Mouse (Mus musculus) monocyte, adult 5-6 weeks (primary cell): ENCODE data around the gene Lrrc41. TPM values are rescaled to one million over a fixed set of nuclear protein-coding genes. Genes with fewer than 3 reads are reported as not detected.
A peak's percentile ranks its signal among the peaks of the same experiment; 100 is the strongest.

ENCODE experiments used
- ATAC-seq: fragments of 153-309, 156-312 bp; replicated peaks from 2 replicates; pipeline ENCODE4 v1.8.0; 2017; ENCODE audit warnings: mild to moderate bottlenecking; ENCODE audit not compliant: low TSS enrichment, insufficient number of reproducible peaks, severe bottlenecking, poor library complexity, low FRiP score
- total RNA-seq: library from RNA; stranded (forward); fragments of 200-1000, 200-491, 200-594 nt; gene quantifications from 3 replicates; pipeline ENCODE4 v1.2.3, GENCODE M21; 2017

The Lrrc41 gene
- 5.2 to 13.2 TPM (median 8.6 TPM) in 3 replicates for total RNA-seq

DNA sequence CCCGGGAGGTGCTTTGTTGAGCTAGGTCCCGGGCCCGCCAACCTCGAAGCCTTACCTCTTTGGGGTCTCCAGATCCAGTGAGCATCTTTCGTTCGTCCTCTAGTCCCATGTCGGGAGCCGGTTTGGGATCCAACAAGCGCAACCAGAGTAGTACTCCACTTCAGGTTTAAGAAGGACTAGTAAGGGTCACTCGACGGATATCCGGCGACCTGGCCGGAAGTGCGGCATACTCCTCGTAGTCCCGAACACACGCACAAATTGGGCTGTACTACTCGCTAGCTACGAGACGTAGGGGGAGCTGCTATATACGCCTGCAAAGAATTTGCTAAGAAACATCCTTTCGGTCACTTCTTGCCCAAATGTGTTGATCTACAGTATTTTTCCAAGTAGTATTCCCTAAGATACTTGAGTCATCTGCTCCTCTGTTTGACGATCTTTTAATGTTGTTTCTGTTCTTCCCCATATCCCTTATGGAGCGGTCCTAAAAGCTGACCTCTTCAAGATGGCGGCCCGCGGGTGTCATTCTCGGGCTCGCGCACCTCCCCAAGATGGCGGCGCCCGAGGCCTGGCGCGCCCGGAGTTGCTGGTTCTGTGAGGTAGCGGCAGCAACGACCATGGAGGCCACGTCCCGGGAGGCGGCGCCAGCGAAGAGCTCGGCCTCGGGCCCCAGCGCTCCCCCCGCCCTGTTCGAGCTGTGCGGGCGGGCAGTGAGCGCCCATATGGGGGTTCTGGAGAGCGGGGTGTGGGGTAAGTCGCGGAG is at the start of gene Lrrc41, which contains the start of gene Uqcrh:
Gene Lrrc41, plus strand, starts transcription at position 409 of the 760 bp plus-strand sequence.
Gene Uqcrh, minus strand, starts transcription at position 211 of the 760 bp plus-strand sequence.
- ATAC-seq, result peak; percentile 90

DNA sequence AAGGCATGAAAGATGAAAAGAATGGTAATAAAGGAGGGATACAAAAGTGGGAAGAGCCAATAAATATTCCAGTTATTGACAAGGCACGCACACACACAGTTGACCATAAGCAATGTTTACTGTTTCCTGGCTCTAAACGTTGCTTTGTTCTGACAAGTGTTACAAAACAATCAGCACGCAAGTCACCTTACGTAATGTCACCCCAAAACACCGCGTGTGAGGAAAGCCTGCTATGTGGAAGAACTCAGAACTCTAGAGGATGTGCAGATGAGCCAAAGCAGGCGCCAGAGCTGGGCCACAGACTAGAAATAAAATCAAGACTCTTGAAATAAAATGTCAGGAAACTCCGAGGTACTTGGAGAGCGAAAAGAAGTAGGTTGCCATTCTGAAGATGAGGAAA is 42.2 kb upstream of the Lrrc41 start:
- ATAC-seq, result no peak

- no peak for ATAC-seq
Observed at GRCm38 (mm10) chr4:116033374-116033773, 41.7 kb upstream of the Lrrc41 start.

- ATAC-seq, result no peak
Observed at GRCm38 (mm10) chr4:116040466-116040865, 34.6 kb upstream of the Lrrc41 start.

DNA sequence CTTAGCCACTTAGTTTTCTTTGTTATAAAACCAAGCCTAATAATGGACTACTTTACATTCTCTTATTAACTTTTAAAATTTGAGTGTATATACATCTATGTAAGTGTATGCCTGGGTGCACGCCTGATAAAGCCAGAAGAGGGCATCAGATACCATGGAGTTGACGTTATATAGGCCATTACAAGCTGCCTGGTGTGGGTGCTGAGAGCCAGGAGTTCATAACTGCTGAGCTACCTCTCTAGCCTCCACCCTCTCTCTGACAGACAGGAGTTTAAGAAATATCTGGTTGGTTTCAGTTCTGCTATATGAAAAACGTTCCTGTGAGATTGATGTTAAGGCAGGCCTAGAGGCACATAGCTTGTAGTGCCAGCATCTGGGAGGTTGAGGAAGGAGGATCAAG is 32.9 kb upstream of the Lrrc41 start:
- peak; percentile 63 for ATAC-seq

DNA sequence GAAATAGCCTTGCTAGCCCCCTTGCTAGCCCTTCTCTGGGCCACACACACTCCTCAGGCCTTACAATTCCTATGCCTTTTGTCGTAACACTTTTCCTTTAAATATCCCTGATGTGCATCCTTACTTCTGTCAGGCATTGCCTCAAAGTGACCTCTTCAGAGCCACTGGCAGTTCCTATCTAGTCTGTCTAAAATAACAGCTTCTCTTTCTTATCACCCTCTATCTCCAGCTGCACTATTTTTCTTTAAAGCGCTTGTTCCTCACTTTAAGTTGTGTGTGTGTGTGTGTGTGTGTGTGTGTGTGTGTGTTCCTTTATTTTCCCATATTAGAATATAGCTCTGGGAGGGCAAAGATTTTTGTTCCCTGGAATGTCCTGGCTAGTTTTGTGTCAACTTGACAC is 28.5 kb upstream of the Lrrc41 start:
- no peak for ATAC-seq

GRCm38 (mm10) chr4:116047681-116048080 is 27.4 kb upstream of the Lrrc41 start:
- no peak for ATAC-seq

- no peak for ATAC-seq
Observed at GRCm38 (mm10) chr4:116048130-116048920, 26.7 kb upstream of the Lrrc41 start.

DNA sequence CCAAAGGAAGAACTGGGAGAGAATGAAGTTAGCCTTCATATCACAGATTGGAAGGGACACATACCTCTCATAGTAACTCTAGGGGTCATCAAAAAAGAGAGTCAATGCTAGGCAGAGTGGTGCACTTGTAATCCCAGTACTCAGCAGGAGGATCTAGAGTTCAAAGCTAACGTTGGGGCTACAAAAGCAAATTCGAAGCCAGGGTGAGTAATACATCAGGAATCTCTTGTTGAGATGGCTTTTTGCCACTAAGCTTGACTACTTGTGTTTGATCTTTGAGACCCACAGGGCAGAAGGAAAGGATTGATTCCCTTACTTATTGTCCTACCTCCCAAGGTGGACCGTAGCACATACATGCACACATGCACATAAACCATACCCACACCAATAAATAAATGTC is 25.9 kb upstream of the Lrrc41 start:
- no peak for ATAC-seq

DNA sequence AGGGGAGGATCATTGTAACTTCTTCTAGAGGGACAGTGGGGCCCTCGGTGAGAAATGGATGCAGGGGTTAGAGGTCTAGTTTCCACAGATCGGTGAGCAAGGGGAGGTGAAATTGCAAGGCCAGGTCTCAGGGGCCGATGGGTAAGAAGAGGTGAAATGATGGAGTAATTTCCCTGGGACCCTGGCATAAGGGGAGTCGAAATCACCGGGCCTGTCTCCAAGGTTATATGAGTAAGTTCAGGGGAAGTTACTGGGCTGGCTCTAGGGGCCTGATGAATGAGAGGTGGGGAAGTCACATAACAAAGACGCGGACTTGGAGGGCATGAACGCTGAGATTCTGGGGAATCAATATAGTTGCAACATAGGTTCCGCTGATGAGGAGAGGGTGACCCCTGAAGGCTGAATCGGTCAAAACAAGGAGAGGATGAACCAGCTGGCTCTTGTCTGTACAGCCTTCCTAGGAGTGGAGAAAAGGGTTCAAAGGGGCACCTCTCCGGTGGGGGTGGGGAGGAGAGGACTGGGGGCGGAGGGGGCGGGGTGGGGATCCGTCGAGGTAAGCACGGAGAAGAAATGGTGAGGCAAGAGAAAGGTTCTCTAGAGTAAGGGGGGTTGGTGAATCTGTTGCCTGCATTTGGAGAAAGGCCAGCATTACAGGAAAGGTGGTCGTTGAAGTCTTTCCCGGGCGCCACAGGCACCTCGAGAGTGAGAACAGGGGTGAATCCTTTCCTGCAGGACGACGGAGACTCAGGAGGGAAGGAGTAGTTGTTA is 22.4 kb upstream of the Lrrc41 start:
- ATAC-seq, result 0 out of 2 replicates have a peak, but pooled peaks have one; percentile 4

DNA sequence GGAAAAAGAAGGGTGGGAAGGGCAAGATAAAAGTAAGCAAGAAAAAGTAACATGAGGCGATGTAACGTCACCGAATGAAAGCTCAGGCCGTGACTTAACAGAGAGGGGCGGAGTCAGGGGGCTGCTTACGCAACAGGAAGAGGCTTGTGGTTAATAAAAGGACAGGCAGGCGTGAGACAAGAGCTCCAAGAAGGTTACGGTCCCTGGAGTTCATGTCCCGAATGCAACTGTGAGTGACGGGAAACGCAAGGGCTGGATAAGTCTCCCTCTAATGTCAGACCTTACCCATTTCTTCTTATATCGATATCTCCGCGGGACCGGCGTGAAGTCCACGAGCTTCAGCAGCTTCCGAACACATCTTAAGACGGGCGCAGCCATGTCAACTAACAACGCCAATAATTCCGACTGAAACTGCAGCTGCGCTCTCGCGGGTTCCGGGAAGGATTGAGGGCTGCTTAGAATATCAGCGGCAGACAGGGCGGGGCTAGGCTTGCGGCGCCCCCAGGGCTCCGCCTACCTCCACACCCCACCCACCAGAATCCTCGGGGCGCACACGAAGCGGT is 21.6 kb upstream of the Lrrc41 start, which contains the start of gene Nsun4:
Gene Nsun4, minus strand, starts transcription at position 478 of the 563 bp plus-strand sequence.
- peak; percentile 88 for ATAC-seq

DNA sequence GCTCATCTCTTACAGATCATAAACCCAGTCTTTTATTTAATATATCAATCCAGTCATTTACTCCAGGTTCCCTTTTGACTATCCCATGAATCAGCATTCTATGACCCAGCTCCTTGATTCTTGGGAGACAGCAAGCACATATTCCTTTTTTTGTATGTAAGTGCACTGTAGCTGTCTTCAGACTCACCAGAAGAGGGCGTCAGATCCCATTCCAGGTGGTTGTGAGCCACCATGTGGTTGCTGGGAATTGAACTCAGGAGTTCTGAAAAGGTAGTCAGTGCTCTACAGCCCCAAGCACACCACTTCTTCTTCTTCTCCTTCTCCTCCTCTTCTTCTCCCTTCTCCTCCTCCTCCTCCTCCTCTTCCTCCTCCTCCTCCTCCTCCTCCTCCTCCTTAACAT is 17.5 kb upstream of the Lrrc41 start:
- no peak for ATAC-seq

DNA sequence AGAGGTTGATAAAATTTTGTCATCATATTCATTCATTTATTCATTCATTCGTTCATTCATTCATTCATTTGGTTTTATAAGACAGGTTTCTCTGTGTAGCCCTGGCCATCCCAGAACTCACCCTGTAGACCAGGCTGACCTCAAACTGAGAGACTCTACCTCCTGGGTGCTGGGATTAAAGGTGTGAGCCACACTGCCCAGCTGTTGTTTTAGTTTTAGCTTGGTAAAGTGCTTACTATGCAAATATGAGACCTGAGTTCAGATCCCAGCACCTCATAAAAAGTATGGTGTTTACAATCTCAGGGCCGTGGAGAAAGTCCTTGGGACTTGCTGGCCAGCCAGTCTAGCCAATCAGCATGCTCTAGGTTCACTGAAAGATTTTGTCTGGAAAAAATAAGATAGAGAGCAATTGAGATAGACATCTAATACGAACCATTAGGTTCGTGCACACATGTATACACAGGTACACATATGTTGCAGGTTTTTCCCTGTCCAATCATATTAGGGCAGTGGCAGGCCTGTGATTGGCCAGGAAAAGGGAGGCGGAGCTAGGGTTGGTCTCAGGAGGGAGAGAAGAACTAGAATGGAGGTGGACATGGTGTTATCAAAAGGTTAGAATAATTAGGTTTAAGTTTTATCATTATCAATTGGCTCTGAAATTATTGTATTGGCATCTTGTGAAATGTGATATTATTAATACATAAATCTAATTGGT is 15.9 kb upstream of the Lrrc41 start:
- no peak for ATAC-seq

DNA sequence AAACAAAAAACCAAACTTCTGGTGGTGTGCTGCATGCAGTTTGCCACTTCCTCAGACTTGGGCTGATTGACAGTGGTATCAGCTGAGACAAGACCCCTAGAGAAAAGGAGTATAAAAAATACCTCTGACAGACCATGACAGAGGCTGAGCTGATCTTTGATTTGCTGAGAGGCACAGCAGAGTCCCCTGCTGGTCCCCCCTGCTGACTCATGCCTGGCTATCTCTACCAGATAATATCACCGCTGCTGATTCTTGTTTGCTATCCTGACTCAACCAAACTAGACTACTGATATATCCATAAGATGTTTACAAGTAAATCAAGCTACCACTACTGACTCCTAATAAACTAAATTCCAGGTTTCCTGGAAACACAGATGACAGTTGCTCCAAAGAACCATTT is 11.2 kb upstream of the Lrrc41 start:
- no peak for ATAC-seq

- ATAC-seq, result no peak
Observed at GRCm38 (mm10) chr4:116070116-116070515, 5.0 kb upstream of the Lrrc41 start.

DNA sequence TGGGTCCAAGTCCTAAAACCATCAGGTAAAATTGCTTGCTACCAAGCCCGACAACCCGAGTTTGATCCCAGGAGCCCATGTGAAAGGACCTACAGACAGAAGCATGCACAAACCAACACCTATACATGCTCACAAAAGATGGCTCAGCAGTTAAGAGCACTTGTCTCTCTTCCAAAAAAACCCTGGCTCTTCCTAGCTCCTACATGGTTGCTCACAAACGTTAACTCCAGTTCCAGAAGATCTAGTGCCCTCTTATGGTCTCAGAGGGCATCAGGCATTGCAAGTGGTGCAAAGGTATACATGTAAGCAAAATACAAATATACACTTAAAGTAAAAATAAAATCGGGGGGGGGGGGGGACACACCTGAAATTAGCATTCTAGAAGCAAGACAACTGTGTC is 1.9 kb upstream of the Lrrc41 start:
- no peak for ATAC-seq

- no peak for ATAC-seq
Observed at GRCm38 (mm10) chr4:116074145-116074675, 859 bp upstream of the Lrrc41 start.
